Mouse (Mus musculus) embryonic facial prominence, embryonic 10.5 days (tissue): Measurements from ENCODE around the gene Tmem199. TPM values are rescaled to one million over a fixed set of nuclear protein-coding genes. Genes with fewer than 3 reads are reported as not detected.
"Not testable (repeated sequence)": the region's sequence is repeated elsewhere in the genome, so short reads cannot be mapped to it uniquely, and the experiment has no call there.

ENCODE experiments used
- DNase-seq: peaks from one replicate; pipeline ENCODE4 v3.0.0-alpha.2; 2017; ENCODE audit warnings: low spot score
- H3K27ac ChIP-seq: fragments of 300-500 bp; sonication (generic); replicated peaks from 2 replicates; pipeline ENCODE4 v1.5.1; 2016; ENCODE audit warnings: mild to moderate bottlenecking
- H3K27me3 ChIP-seq: fragments of 300-500 bp; sonication (generic); replicated peaks from 2 replicates; pipeline ENCODE4 v1.6.1; 2016; ENCODE audit warnings: low read depth, mild to moderate bottlenecking; ENCODE audit not compliant: poor library complexity, severe bottlenecking
- H3K36me3 ChIP-seq: fragments of 300-500 bp; sonication (generic); replicated peaks from 2 replicates; pipeline ENCODE4 v1.6.1; 2016; ENCODE audit warnings: mild to moderate bottlenecking, moderate library complexity
- H3K4me1 ChIP-seq: fragments of 300-500 bp; sonication (generic); 2 replicates; pipeline ENCODE4 v1.6.1; 2016
- H3K4me3 ChIP-seq: fragments of 300-500 bp; sonication (generic); 2 replicates; pipeline ENCODE4 v1.5.1; 2016; ENCODE audit warnings: mild to moderate bottlenecking, moderate library complexity
- H3K9me3 ChIP-seq: fragments of 300-500 bp; sonication (generic); 2 replicates; pipeline ENCODE4 v1.6.1; 2016; ENCODE audit warnings: mild to moderate bottlenecking
- WGBS: fragments of 180-500 bp; shearing (Covaris S2); methylation state at CpG from one replicate; pipeline ENCODE4 v1.1.7; 2016; 5-methylcytosine and 5-hydroxymethylcytosine counted together
- polyA plus RNA-seq: library from polyadenylated mRNA; unstranded; fragments of >200 nt; fragmentation: Nextera tagmentation; extraction: Ambion mirVana; gene quantifications from 2 replicates; pipeline ENCODE4 v1.2.1, GENCODE M21; 2016

The Tmem199 gene
- polyA plus RNA-seq, 1 experiment from 2014 or later, result 75.9 TPM

DNA sequence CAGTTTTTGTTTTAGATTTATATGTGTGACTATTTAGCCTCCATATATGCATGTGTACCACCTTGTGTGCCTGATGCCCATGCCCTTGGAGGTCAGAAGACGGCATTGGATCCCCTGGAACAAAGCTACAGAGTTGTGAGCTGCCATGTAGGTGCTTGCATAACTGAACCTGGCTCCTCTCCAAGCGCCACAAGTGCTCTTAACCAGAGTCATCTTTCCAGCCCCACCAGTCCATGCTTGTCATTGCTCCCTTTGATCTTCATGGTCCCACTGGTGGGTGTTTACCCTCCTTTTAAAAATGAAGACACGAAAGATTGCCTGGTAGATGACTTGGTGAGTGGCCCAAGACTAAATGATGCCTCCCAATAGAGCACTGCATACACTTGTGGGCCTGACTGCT lies 28.4 kb upstream of the Tmem199 start:
- Histone ChIP-seq H3K27ac (no peak overlapping the region), H3K36me3 (peaks cover 72% of the 10 kb centered on the region), H3K27me3 (no peaks in the 10 kb centered on the region), H3K4me3 (no peak overlapping the region), H3K9me3 (no peaks in the 10 kb centered on the region), H3K4me1 (peaks cover 11% of the 10 kb centered on the region)
- 89% methylated on average over 3 of the region's 3 CpGs for WGBS
- DNase-seq, result no peak

DNA sequence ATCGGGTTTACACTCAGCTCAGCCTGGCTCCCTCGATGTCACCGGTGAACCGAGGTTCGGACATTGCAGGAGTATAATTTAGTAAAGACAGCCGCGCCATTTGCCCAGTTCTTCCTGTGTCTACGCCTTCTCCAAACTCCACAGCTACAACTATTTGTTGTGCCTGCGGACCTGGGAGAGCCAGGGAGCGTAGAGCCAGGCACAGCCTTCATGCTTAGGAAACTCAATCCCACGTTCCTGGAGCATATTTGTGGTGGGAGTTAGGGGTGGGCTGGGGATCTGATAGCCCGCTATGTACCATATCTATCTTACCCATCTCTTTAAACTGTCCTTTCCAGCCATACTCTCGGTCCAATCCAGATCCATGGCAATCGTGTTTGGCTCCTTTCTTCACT lies 24.7 kb upstream of the Tmem199 start:
- DNase-seq, result no peak
- no peaks in the 10 kb centered on the region for H3K27me3 ChIP-seq
- peak overlapping the region; percentile 92 for H3K27ac ChIP-seq
- peak overlapping the region; percentile 91 for H3K4me3 ChIP-seq
- WGBS, result 4% methylated on average over 14 of the region's 14 CpGs
- H3K9me3 ChIP-seq, result no peaks in the 10 kb centered on the region
- peaks cover 61% of the 10 kb centered on the region for H3K36me3 ChIP-seq
- peaks cover 22% of the 10 kb centered on the region for H3K4me1 ChIP-seq

GRCm38 (mm10) chr11:78536080-78536689 lies 24.2 kb upstream of the Tmem199 start, which contains the start of the genes Tnfaip1 and Ift20:
TSS of gene Tnfaip1 (minus strand) at chr11:78536332.
TSS of gene Ift20 (plus strand) at chr11:78536361.
- H3K36me3 ChIP-seq, result peaks cover 59% of the 10 kb centered on the region
- peak; percentile 98 for DNase-seq
- H3K27ac ChIP-seq, result peak within 1 kb of the TSS; percentile 92
- H3K4me1 ChIP-seq, result peaks cover 22% of the 10 kb centered on the region
- peak within 1 kb of the TSS; percentile 91 for H3K4me3 ChIP-seq
- H3K27me3 ChIP-seq, result no peaks in the 10 kb centered on the region
- WGBS, result under 1% methylated on average over 52 of the region's 52 CpGs
- no peaks in the 10 kb centered on the region for H3K9me3 ChIP-seq

GRCm38 (mm10) chr11:78535376-78536079 lies 23.6 kb upstream of the Tmem199 start:
- H3K36me3 ChIP-seq, result peaks cover 59% of the 10 kb centered on the region

GRCm38 (mm10) chr11:78534516-78534915 lies 22.5 kb upstream of the Tmem199 start:
- DNase-seq, result no peak
- H3K27me3 ChIP-seq, result no peaks in the 10 kb centered on the region
- H3K36me3 ChIP-seq, result peaks cover 59% of the 10 kb centered on the region
- no peaks in the 10 kb centered on the region for H3K9me3 ChIP-seq
- H3K4me3 ChIP-seq, result peak overlapping the region; percentile 91
- peaks cover 22% of the 10 kb centered on the region for H3K4me1 ChIP-seq
- no peak overlapping the region for H3K27ac ChIP-seq
- 90% methylated on average over 4 of the region's 4 CpGs for WGBS

More at GRCm38 (mm10) chr11:78535376-78536079, 23.6 kb upstream of the Tmem199 start:
- no peaks in the 10 kb centered on the region for H3K9me3 ChIP-seq
- no peaks in the 10 kb centered on the region for H3K27me3 ChIP-seq
- H3K4me3 ChIP-seq, result peak overlapping the region; percentile 91
- WGBS, result under 1% methylated on average over 23 of the region's 23 CpGs
- DNase-seq, result peak; percentile 35
- H3K27ac ChIP-seq, result peak overlapping the region; percentile 92
- peaks cover 22% of the 10 kb centered on the region for H3K4me1 ChIP-seq

- H3K36me3 ChIP-seq, result peaks cover 75% of the 10 kb centered on the region
- not testable (repeated sequence) for H3K27me3 ChIP-seq, H3K4me3 ChIP-seq, DNase-seq, H3K9me3 ChIP-seq, H3K27ac ChIP-seq
- WGBS, result 93% methylated on average over 10 of the region's 10 CpGs
- peaks cover 11% of the 10 kb centered on the region for H3K4me1 ChIP-seq
These were observed 19.5 kb upstream of the Tmem199 start for GRCm38 (mm10) chr11:78531515-78531914.

DNA sequence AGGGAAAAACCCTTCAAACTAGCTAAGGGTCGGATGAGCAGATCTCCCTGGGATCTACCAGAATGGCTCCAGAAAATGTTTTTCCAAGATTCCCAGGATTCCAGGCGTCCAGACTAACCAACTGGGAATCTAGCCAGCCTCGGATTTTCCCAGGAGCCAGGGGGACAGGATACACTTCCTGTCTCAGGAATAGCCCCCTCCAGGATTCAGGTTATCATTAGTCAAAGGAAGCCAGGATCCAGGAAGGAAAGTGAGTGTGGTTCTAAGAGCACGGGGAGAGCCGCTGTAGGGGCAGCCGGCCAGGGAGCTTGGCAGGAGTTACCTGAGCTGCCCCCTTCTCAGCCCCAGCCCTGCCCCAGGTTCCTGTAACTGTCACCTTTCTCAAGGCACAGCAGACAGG lies 19.1 kb upstream of the Tmem199 start:
- Histone ChIP-seq H3K36me3 (peaks cover 80% of the 10 kb centered on the region), H3K27me3 (no peaks in the 10 kb centered on the region), H3K9me3 (no peaks in the 10 kb centered on the region), H3K4me3 (no peak overlapping the region), H3K27ac (no peak overlapping the region), H3K4me1 (peaks cover 11% of the 10 kb centered on the region)
- DNase-seq, result no peak
- 77% methylated on average over 6 of the region's 6 CpGs for WGBS

- Histone ChIP-seq H3K4me3 (no peak overlapping the region), H3K9me3 (no peaks in the 10 kb centered on the region), H3K27ac (no peak overlapping the region), H3K4me1 (peaks cover 7% of the 10 kb centered on the region), H3K36me3 (peaks cover 90% of the 10 kb centered on the region), H3K27me3 (no peaks in the 10 kb centered on the region)
- no peak for DNase-seq
- WGBS, result 92% methylated on average over 12 of the region's 12 CpGs
These were observed 18.0 kb upstream of the Tmem199 start for GRCm38 (mm10) chr11:78530001-78530400.

DNA sequence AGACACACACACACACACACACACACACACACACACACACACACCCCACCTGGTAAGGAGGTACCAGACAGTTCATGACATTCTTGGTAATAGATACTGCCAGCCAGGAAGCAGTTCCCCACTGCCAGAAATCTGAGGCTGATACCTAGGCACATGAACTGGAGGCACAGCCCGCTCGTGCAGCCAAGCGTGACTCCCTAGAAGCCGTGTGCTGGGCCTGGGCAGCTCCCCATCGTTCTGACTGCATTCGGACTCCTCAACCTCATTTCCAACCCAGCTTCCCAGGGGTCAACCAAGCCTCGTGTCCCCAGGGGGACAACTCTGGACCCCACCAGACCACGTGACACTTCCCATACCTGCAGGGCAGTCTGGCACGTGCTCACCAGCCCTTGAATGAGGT lies 16.7 kb upstream of the Tmem199 start:
- WGBS, result 90% methylated on average over 9 of the region's 9 CpGs
- no peaks in the 10 kb centered on the region for H3K4me1 ChIP-seq
- H3K27ac ChIP-seq, result no peak overlapping the region
- no peaks in the 10 kb centered on the region for H3K27me3 ChIP-seq
- no peaks in the 10 kb centered on the region for H3K9me3 ChIP-seq
- H3K4me3 ChIP-seq, result no peak overlapping the region
- no peak for DNase-seq
- peaks cover 97% of the 10 kb centered on the region for H3K36me3 ChIP-seq

DNA sequence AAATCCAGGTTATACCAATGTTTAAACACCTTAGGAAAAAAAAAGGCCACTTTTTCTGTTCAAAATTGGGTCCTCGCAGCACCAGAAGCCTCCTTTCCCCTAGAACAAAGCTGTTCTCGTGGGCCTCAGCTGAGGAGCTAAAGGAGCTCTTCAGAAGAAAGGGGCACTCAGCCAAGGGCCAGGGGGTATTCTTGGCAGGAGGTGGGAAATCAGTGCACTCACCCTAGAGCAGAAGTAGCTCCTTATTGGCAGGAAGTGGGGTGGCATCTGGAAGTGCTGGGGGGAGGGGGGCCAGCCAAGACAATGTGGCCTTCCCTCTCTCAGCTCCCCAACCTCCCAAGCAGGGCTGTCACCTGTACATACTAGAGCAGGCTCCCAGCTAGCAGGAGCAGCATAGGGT lies 12.9 kb upstream of the Tmem199 start:
- H3K27ac ChIP-seq, result no peak overlapping the region
- DNase-seq, result no peak
- no peaks in the 10 kb centered on the region for H3K27me3 ChIP-seq
- peaks cover 100% of the 10 kb centered on the region for H3K36me3 ChIP-seq
- WGBS, result 91% methylated on average over 2 of the region's 2 CpGs
- H3K4me3 ChIP-seq, result no peak overlapping the region
- no peaks in the 10 kb centered on the region for H3K4me1 ChIP-seq
- H3K9me3 ChIP-seq, result no peaks in the 10 kb centered on the region

DNA sequence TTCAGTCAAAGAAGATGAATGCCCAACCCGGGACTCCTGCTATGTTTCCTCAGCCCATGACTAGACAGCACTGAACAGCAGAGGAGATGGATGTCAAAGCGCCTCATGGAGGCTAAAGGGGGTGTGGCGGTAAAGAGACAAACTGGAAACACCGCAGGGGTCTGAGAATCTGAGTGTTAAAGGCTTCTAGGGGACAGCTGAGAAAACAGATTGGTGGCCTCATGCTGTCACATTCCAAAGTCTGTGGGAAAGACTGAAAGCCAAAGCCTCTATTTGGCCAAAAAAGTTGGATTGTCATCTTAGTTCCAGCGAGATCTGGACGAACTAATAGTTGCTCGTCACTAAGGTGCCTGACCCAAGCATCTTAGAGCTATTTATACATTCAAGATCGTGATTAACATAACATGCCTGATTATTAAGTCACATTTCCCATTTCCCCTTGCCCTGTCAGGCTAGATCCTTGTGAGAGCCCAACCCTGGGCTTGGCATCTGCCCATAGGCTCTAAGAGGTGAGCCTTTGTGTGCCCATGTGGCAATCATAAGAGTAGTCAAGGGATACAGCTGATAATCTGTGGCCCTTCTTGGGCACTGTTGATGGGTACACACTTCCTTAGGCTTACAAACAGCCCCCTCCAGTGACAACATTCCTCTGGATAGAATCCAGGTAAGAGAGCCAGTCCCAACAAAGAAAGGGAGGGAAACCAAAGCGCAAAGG lies 11.4 kb upstream of the Tmem199 start:
- no peak for DNase-seq
- no peak overlapping the region for H3K4me3 ChIP-seq
- no peaks in the 10 kb centered on the region for H3K4me1 ChIP-seq
- no peak overlapping the region for H3K27ac ChIP-seq
- no peaks in the 10 kb centered on the region for H3K27me3 ChIP-seq
- 84% methylated on average over 9 of the region's 9 CpGs for WGBS
- H3K9me3 ChIP-seq, result no peaks in the 10 kb centered on the region
- H3K36me3 ChIP-seq, result peaks cover 100% of the 10 kb centered on the region

GRCm38 (mm10) chr11:78522481-78522997 lies 10.6 kb upstream of the Tmem199 start:
- Histone ChIP-seq H3K9me3 (no peaks in the 10 kb centered on the region), H3K4me3 (no peak overlapping the region), H3K4me1 (no peaks in the 10 kb centered on the region), H3K27me3 (no peaks in the 10 kb centered on the region), H3K27ac (no peak overlapping the region), H3K36me3 (peaks cover 100% of the 10 kb centered on the region)
- DNase-seq, result no peak
- WGBS, result 90% methylated on average over 1 of the region's 1 CpGs
